Mouse (Mus musculus) kidney, adult 11 months (tissue): Measurements from ENCODE around the gene Plekhm1.
A peak's percentile ranks its signal among the peaks of the same experiment; 100 is the strongest.
"Not testable (repeated sequence)": the region's sequence is repeated elsewhere in the genome, so short reads cannot be mapped to it uniquely, and the experiment has no call there.

Source experiments
- DNase-seq: peaks from one replicate; pipeline ENCODE4 v3.0.0; 2022

Plekhm1 gene

DNA sequence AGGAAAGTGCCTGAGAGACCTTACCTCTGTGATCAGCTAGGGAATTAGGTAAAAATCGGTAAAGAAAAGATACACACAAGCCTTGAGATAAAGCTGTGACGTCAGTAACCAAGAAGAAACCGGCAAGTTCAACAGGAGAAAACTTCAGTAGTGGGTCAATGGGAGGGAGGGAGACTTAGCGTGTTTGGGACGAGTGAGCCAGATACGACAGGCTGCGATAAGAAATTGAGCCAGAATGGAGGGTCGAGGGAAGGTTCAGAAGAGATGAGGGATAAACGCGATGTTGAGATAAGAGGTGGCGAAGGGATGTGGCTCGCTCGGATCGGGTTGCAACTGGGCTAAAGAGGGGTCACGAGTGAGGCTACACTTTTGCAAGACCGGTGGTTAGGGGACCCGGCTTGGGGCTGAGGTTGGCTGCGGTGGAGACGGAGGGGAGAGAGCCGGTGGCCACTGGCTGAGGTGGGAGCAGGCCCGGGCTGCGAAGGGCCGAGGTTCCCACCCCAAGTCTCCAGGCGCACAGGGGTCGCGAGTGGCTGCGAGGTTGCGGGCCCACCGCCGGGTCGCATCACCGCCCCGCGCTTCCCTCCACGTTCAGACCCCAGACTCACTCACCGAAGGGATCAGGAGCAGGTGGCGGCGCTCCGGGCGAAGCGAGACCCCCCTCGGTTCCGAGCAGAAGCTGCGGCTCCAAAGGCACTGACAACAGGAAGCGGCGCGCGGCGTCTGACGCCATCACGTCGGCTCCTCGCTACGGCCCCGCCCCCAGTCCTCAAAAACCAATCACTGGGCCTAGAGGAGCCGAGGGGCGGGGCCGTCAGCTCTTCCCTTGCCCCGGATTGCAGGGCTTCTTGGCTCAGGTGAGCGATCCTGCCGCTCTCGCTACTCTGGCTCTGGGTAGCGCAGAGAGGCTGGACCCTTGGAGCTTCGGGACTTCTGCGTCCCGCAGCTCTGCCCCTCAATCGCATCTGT is at the start of gene Plekhm1:
Plekhm1 (minus strand) TSS at position 707 of the 969 bp plus-strand sequence.
- peak; percentile 95 for DNase-seq

DNA sequence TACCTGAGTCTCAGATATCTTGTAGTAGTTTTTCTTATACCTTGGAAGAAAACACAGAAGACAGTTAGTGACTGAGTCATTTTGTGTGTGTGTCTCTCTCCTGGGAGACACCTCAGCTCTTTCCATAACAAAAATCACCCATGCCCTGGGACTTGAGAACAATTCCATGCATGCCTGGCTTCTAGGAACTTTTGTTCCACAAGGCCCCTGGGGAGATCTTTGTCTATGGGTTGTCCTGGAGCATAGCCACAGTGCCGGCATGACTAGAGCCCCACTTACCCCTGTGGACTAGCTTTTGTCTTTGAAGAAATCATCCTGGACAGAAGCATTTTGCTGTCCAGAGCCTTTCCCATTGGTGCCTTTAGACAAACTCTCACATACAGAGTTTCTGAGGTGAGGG is 38.6 kb upstream of the Plekhm1 start:
- not testable (repeated sequence) for DNase-seq

DNA sequence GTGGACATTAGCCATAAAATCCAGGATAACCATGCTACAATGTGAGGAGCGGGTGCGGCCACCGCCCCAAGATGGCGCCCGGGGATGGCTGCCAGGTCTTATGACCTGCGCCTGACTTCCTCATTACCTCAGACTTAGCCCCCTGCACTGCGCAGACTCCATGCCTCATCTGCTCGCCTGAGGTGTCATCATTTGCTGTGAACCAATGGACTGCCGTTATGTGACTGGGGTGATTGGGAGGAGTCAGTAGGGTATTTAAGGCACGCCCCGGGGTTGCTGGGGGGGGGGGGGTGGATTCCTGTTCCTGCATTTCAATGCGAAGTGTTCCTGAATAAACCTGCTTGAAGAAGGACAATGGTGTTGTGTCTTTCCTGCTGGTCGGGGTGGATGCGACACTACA is 37.2 kb upstream of the Plekhm1 start:
- DNase-seq, result not testable (repeated sequence)

DNA sequence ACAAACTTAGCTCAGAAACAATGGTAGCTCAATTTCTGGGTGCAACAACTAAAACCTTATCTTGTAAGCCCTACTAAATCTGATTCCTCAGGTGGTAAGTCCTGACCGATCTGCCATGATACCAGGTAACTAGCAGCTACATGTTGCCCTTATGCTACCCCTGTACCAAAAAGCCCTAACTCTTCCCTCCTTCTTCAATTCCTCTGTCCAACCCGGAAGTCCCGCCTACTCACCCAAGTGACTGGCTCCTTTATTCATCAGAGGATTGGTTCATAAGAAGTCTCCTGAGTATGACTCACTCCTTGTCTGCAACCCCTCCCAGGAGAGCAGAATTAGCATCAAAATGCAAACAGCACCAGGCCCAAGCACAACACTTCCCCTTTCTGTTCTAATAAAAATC is 31.2 kb upstream of the Plekhm1 start:
- DNase-seq, result no peak

DNA sequence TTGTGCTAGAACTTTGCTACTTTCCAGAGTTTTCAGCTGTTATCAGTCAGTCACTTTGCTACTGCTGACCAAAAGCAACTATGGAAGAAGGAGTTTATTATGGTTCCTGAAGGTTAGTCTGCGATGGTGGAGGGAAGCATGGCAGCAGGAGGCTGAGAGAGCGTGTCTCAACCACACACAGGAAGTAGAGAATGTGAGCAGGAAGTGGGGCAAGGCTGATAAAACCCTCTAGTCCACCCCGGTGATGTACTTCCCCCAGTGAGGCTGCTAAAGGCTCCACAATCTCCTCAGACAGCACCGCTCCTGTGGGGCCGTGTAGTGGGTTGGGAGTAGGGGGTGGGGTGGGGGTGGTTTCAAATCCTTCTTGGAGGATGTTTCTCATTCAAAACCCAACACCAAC is 23.8 kb upstream of the Plekhm1 start:
- no peak for DNase-seq

DNA sequence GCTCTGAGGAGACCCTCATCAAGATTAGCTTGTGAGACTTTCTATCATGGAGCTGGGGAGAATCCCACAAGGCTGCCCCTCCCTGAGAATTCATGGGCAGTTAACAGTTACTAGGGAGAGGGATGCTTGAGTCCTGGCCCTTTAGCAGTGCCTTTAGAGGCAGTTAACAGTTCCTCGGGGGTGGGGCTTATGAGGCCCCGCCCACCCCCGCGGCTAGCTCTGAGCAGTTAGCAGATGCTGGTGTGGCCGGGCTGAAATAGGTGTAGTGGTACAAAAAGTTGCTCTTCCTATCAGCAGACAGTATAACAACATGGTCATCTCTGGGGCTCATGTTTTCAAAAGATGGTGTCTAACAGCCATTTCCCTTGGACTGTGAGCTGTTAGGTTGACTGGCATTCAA is 12.5 kb upstream of the Plekhm1 start:
- DNase-seq, result no peak

DNA sequence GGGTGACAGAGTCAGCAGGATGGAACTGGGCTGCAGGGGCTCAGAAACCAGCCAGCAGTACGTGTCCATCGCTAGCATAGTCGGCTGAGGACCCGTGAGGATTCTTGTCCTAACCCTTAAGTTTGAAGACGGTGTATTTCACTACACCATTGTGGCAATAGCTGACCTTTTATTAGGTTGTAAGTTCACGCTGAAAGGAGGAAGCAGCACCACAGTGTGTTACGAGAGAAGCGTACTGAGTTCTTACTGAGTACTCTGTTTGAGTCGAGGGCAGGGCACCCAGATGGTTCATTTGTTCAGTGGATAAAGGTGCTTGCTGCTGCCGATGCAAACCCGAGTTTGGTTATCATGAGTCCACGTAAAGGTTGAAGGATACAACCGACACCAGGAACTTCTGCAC is 7.2 kb upstream of the Plekhm1 start:
- no peak for DNase-seq

DNA sequence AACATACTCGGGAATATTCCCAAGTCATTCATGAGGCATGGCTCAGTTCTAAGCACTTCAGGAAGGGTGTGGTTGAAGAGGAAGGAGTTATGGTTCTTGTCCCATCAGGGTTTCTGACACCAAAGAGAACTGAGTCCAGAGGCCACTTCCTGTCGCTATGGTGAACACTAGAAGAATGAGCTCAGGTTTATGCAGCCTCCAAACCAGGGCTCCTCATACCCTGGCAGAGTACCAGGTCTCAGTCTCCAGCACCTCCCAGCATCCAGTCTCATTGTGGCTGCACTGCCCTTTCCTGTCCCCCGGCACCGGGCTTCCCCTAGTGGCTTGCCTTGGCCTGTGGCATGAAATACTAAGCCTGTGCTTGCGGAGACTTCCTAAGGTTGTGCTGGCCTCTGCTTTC is 6.7 kb upstream of the Plekhm1 start:
- peak; percentile 36 for DNase-seq

DNA sequence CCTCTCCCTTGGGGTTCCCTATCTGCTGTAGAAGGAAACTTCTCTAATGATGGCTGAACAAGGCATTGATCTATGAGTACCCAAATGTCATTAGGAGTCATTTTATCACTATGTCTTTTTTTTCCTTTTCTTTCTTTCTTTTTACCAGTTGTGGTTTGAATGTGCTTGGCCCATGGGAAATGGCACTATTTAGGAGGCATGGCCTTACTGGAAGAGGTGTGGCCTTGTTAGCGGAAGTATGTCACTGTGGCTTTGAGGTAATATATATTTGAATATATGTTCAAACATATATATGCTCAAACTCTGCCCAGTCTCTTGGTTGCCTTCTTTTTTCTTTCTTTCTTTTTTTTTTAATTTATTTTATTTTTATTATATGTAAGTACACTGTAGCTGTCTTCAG is 1.0 kb upstream of the Plekhm1 start:
- no peak for DNase-seq

DNA sequence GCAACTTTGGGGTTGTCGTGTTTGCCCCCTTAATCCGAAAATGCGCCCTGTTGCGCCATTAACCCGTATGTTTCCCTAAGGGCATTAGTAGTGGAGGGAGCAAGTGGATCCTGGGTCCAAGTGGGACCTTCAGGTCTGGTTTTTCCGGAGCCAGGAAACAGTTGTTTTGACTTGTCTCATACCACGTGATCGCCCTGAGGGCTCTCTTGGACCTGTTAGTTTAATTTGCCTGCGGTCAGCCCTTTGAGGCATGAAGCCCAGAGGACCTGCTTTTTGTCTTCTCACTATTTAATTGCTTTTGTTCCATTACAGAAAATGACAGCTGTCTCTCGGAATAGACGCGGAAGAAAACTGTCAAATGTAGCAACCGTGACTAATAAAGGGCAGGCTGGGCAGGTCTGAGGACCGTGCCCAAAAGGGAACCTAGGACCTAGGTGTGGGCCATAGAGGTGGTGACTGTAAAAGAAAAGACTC is 500 bp upstream of the Plekhm1 start:
- no peak for DNase-seq

DNA sequence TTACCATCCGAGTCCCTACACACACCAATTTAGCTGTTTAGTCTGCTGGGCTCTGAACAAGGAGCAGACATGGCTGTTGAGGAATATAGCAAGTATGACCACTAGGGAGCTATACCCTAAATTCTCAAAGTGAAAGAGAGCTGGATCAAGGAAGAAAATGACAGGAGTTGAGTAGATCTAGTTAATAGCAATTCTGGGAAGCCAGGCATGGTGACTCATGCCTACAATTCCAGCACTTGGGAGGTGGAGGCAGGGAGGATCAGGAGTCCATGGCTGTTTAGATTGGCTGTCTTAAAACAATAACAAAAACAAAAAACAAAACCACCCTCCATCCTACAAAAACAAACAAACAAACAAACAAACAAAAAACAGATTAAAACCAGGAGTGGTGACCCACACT is 1.2 kb downstream of the Plekhm1 start:
- no peak for DNase-seq

DNA sequence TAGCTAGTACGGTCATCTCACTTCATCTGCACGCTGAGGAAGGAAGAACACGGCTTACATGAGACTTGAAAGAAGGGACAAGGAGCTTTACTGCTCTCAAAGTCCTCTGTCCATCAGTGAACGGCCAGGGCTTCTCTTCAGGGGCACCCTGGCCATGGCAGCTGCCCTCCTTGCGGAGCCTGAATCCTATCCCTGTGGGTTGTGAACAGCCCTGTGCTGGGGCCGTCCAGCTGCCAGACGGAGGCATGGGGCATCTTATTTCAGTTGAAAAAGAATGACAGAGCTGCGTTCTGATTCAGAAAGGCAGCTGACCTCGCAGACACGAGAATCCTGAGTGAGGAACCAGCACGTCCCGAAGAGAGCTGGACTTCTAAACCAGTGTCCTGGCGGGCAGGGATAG is 3.6 kb downstream of the Plekhm1 start:
- no peak for DNase-seq

DNA sequence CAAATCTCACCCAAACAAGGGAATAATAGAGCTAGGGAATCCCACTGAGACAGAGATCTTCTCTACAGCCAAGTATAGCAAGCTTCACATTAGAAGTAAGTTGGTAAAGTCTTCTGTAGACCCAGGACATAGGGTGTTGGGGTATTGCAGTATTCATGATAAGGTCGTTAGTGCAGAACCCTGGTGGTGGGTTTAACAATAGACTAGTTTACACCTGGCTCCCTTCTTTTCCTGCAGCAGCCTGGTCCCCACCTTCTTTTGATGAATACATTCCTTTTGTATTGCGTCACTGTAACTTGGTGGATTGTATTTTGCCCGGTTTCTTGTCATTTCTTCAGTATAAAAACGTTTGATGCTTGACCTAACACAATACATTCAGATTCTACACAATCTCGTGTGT is 5.4 kb downstream of the Plekhm1 start:
- DNase-seq, result not testable (repeated sequence)

DNA sequence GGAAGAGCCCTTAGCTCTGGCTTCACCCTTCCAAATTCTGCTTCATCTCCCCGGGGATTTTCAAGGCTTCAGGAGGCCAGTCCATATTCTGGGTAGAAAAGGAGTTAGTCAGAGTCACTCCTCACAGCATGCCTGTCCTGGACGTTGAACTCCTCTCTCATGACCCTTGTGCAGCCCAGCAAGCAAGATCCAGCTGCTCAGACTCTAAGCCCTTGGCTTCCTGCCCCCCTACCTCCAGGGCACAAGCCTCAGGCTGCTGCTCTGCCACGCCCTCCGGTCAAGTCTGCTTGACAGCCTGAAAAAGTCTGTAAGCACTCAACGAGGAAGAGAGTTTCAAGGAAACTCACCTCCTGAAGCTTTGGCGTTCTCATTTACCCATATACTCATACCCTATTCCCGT is 5.9 kb downstream of the Plekhm1 start:
- peak; percentile 91 for DNase-seq

DNA sequence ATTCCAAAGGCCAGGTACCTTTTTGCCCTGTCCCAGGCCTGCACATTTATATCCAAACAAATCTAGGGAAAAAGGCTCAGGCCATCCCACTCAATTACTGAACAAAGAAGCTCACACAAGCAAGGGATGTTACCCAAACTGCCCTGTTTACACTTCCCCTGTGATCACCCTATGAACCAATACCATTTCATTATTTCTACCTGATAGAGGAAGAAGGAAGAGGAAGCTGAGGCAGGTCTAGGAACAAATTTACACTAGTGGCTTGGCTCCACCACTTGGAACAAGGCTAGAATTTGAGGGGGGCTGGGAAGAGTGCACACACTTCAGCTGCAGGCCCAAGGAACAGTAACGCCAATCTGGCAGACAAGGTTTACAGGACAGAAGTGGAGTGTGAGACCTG is 6.7 kb downstream of the Plekhm1 start:
- no peak for DNase-seq

DNA sequence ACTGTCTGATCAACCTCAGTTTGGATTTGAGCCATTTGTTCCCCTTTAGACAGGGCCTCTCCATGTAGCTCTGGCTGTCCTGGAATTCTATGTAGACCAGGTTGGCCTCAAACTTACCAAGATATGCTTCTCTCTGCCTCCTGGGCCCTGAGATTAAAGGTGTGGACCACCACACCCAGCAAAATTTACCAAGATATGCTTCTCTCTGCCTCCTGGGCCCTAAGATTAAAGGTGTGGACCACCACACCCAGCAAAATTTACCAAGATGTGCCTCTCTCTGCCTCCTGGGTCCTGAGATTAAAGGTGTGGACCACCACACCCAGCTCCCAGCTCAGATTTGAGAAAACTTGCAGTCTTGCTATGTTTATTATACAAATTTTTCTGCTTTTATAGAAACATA is 7.9 kb downstream of the Plekhm1 start:
- no peak for DNase-seq

DNA sequence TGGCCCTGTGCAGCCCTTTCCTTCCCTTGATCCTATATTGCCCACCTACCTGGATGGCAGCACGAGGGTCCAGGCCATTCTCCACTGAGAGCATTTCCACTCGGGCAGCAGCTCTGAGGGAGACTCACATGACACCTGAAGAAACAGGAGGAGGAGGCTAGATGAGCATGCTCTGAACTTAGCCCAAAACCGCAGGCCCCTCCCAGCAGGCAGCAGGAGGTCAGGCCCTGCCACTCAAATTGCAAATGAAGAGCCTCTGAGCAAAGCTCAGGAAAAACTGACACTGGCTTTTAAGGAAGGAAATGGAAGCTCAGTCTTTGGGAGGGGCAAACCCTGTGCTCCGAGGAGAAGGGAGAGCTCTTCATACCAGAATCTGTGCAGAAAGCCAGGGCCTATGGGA is 8.7 kb downstream of the Plekhm1 start:
- peak; percentile 79 for DNase-seq

DNA sequence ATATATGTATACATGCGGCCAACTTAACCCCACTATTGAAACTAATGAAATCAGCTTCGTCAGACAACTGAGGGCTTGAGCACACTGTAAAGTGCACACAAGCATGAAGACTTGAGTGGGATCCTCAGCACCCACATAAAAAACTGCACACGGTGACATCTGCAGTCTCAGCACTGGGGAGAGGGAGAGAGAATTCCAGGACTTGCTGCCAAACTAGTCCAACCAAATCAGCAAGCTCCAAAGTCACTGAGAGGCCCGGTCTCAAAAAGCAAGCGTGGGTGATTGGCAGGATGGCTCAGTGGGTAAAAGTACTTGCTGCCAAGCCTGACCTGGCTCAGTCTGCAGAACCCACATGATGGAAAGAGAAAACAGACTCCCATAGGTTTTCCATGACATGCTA is 9.7 kb downstream of the Plekhm1 start:
- no peak for DNase-seq

DNA sequence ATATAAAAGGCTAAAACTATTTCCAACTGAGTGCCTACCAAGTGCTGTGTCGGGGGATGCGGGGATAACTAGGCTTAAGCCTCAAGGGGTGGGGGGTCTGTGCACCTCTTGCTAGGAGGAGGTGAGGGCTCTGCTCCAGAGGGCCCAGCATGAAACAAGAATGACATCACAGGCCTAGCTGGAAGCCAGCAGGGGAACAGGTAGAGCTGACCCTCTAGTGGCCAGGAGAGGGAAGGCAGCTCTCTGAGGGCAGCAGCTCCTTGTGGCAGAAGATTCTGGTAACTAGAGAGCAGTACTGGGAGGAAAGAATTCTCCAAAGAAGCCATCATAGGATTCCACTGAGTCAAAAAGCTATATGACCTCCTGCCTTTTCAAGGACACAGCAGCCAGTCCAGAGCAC is 10.3 kb downstream of the Plekhm1 start:
- DNase-seq, result peak; percentile 67

DNA sequence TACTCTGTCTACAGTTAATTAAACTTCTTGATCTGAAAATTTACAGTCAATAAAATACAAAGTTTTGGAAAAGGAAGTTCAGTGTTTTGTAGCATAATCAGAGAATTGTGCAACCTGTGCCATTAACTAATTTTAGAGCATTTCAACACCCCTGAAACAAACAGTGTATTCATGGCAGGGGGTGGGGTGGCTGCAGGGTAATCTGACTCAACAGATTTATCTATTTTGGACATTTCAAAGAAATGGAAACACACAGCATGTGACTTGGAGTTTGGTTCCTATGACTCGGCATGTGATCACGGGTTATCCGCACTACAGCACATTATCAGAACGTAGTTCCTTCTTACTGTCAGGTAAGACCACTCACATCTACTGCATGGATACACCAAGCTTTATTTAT is 12.5 kb downstream of the Plekhm1 start:
- DNase-seq, result no peak

DNA sequence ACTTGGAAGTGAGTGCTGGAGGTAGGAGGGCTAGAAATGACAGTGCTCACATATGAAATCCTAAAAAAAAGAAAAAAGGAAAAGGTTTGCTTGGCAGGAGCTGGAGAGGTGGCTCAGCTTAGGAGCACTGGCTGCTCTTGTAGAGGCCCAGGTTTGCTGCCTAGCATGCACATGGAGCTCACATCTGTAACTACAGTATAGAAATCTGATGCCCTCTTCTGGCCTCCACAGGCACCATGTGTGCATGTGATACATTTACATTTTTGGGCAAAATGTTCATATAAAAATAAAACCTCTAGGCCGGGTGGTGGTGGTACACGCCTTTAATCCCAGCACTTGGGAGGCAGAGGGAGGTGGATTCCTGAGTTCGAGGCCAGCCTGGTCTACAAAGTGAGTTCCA is 13.4 kb downstream of the Plekhm1 start:
- DNase-seq, result no peak

DNA sequence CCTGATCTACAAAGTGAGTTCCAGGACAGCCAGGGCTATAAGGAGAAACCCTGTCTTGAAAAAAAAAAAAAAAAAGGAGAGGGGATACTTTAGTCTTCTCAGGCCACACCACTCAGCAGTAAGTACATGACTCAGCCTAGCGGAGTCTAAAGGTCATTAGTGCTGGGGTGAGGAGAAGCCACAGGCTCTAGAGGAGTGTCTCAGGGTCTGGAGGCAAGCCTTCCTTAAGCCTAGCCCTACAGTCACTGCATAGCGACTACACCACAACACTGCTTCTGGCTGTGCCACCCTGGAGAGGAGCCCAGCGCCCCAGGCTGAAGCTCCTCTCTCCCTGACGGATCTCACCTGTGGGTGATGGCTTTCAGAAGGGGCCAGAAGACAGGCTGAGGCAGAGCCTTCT is 15.8 kb downstream of the Plekhm1 start:
- DNase-seq, result peak; percentile 33

DNA sequence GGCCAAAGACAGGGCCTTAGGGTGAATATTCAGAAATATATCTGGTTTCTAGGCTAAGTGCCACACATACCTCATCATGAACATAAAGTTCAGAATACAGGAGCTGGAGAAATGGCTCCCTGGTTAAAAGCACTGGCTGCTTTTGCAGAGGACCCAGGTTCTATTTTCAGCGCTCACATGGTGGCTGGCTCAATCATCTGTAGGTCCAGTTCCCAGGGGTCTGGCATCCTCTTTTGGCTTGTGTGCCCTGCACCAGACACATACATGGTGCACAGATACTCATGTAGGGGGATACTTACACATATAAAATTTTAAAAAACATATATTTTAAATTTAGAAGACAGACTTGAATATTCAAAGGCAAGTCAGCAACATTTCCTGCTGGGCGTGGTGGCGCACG is 16.3 kb downstream of the Plekhm1 start:
- no peak for DNase-seq

DNA sequence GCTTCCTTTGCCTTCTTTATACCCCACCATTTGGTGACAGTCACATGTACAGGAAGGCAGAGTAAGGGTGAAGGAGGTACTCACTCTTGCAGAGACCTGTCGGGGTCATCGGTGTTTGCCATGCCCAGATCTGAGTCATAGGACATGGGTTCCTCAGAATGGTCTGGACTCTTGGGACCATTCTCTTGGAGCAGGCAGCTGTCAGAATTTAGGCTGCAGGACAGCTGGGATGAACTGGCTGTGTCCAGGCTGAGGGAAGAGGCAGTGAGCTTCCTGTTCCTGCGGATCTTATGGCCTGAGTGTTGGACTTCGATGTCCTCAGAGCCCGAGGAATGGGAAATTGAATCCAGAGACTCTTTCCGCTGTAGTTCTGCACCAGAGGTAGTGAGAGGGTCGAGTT is 17.9 kb downstream of the Plekhm1 start:
- DNase-seq, result no peak

DNA sequence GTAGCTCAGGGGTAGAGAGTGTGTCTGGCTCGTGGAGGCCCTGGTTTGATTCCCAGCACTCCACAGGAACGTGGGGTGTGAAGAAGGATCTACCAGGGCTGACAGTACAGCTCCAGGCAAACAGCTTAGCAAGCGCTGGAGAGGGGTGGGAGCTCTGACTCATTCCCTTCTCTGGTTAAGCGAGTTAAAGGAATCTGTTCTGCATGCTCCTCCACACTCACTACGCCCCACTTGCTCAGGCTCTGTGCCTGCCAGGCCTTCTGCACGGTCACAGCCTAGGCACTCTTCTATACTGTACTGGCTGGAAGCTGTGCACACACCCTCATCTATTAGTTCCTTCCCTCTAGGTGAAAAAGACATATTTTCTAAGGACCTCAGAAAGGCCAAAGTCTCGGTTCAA is 18.5 kb downstream of the Plekhm1 start:
- DNase-seq, result no peak
